Mouse (Mus musculus) adrenal gland, postnatal 14 days (tissue): ENCODE data around the gene Rptor. TPM values are rescaled to one million over a fixed set of nuclear protein-coding genes. Genes with fewer than 3 reads are reported as not detected.

ENCODE experiments used
- DNase-seq: peaks from one replicate; pipeline ENCODE4 v3.0.0; 2021; ENCODE audit warnings: mixed read lengths
- long read RNA-seq, 2 experiments: library from polyadenylated mRNA; stranded (forward); transcript quantifications; one replicate each; pipeline ENCODE4 v2.0.0; 2021
- total RNA-seq: library from RNA; stranded (reverse); gene quantifications from 2 replicates; pipeline ENCODE4 v1.2.3, GENCODE M21; 2021

The Rptor gene
- total RNA-seq, result 45.5 and 47.9 TPM in 2 replicates
- long read RNA-seq, experiment 1, full-length matches to known transcripts, result 2 of 15 reads
- long read RNA-seq, experiment 1, partial matches to known transcripts, result 12 of 15 reads
- long read RNA-seq, experiment 1, other reads (novel, unspliced or antisense), result 1 of 15 reads
- long read RNA-seq, experiment 2, partial matches to known transcripts, result 13 of 17 reads
- long read RNA-seq, experiment 2, other reads (novel, unspliced or antisense), result 4 of 17 reads

GRCm38 (mm10) chr11:119602763-119603526 is at the start of gene Rptor:
Gene Rptor (plus strand): TSS chr11:119602905.
- DNase-seq, result peak; percentile 98

- DNase-seq, result no peak
These were observed 48.0 kb upstream of the Rptor start for GRCm38 (mm10) chr11:119554706-119555105.

GRCm38 (mm10) chr11:119555170-119555569 is 47.5 kb upstream of the Rptor start:
- no peak for DNase-seq

- no peak for DNase-seq
These were observed 44.5 kb upstream of the Rptor start for GRCm38 (mm10) chr11:119557940-119558869.

- DNase-seq, result peak; percentile 33
These were observed 43.7 kb upstream of the Rptor start for GRCm38 (mm10) chr11:119558870-119559610.

- no peak for DNase-seq
These were observed 40.4 kb upstream of the Rptor start for GRCm38 (mm10) chr11:119562286-119562685.

GRCm38 (mm10) chr11:119563166-119563565 is 39.5 kb upstream of the Rptor start:
- DNase-seq, result no peak

GRCm38 (mm10) chr11:119564383-119564782 is 38.3 kb upstream of the Rptor start:
- no peak for DNase-seq

DNA sequence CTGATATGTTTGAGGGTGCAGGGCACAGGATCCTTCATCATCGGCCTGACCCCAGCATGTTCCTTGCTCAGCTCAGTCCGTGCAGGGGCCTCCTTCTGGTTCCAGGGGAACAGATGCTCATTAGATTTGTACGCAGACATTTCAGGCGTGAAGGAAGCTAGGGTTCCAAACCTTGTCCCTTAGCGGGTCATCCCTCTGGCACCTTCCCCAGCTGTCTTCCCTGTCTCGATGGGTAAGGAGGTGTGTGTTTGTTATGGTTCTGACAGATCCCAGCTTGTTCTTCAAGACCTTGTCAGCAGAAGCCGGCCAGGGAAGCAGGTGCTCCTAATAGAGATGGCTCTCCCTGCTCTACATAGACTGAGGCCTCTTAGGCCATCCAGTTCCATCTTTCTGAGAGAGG is 37.7 kb upstream of the Rptor start:
- no peak for DNase-seq

DNA sequence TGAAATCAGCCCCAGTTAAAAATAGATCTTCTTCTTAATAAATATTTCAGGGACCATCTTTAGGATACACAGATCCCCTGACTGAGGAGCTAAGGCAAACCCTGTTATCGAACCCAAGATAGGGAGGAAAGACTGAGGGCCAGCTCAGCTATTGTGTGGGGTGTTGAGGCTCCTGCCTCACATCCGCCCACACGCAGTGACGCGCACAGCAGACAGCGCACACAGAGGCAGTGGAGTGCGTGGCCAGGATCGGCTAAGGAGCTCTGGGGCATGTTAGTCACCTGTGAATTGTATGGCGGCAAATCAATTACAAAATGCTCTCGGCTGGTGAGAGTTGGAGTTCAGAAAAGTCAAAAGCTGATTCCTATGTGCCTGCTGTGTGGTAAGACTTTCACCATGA is 37.0 kb upstream of the Rptor start:
- DNase-seq, result peak; percentile 31

DNA sequence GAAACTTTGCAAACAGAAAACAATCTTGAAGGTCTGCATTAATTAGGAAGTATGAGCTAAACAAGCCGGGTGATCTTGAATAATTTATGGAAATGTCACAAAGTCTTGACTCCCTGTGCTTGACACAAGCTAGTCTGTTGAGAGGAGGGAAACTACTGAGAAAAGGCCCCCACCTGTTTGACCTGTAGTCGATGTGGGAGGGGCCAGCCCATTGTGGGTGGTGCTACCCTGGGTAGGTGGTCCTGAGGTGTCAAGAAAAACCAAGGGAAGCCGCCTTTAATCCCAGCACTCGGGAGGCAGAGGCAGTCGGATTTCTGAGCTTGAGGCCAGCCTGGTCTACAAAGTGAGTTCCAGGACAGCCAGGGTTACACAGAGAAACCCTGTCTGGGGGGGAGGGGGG is 36.5 kb upstream of the Rptor start:
- no peak for DNase-seq

- peak; percentile 64 for DNase-seq
These were observed 30.2 kb upstream of the Rptor start for GRCm38 (mm10) chr11:119572316-119573010.

GRCm38 (mm10) chr11:119576855-119577254 is 25.9 kb upstream of the Rptor start:
- DNase-seq, result peak; percentile 35

- no peak for DNase-seq
These were observed 25.0 kb upstream of the Rptor start for GRCm38 (mm10) chr11:119577721-119578120.

- DNase-seq, result no peak
These were observed 16.2 kb upstream of the Rptor start for GRCm38 (mm10) chr11:119586511-119586910.

DNA sequence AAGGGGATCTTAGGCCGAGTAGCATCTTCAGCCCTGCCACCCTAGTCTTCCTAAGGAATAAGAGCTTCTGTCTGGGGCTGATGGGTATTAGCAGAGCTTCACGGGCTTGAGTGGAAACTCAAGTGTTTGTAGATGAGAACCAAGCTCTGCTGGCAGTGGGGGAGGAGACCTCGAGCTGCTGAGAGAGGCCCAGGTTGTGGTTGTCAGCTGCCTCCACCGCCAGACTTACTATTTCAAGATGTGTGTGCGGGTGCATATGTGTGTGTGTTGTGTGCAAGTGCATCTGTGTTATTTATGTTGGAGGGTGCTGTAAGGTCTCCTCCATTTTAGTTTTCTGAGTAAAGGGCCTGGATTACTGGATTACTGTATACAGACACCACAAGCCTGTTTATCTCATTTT is 15.6 kb upstream of the Rptor start:
- DNase-seq, result no peak

DNA sequence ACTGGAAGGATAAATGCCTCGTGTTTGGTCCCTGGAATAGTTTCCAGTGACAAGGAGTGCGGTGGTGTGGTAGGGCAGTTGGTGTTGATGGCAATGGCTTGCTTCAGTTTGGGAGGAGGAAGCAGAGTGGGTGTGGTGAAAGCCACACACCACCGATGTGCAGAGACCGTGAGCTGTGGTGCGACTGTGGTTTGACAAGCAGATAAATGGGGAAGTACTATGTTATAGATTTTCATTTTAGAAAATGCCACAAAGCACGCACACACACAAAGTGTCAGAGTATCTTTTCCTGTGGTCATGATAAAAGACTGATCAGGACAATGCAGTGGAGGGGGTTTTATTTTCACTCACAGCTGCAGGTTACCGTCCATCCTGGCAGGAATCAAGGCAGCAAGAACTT is 13.5 kb upstream of the Rptor start:
- no peak for DNase-seq

DNA sequence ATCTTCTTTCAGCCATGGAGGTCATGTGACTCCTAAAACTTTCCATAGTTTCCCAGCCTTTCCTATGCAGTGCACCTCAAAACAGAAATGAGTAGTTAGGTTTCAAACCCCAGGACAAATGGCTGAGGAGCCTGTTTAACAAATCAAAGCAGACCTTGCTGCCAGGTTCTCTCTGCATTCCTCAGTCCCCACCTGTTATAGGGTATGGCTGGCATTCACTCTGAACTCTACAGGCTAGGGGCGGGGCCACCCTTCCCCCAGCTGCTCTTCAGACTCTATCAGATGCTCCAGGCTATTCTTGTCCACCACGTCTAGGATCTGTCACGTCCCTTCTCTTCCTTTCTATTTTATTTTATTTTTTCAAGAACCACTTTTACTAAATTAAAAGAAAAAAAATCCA is 8.7 kb upstream of the Rptor start:
- DNase-seq, result no peak

DNA sequence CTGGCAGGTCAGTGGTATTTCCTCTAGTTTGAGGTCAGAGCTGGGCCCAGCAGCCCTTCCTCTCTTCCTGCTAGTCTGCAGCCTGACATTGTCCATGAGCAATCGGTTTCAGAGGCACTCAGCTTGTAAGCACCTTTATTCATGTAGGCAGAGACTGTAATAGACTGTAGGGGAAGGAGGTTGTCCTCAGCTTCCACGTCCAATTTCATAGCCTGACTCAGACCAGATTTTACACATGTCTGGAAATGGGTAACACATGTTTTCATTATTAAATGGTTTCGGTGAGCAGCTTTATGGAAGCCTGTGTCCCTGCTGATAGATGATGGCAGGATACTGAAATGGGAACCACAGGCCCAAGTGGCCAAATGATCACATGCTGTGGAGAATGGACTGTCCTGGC is 3.8 kb upstream of the Rptor start:
- no peak for DNase-seq

- no peak for DNase-seq
These were observed 2.4 kb upstream of the Rptor start for GRCm38 (mm10) chr11:119600286-119600685.

- DNase-seq, result no peak
These were observed 466 bp upstream of the Rptor start for GRCm38 (mm10) chr11:119602177-119602700.
